Mouse (Mus musculus): ENCODE measurements around the gene Sfn. TPM values are rescaled to one million over a fixed set of nuclear protein-coding genes. Genes with fewer than 3 reads are reported as not detected.

Gene Sfn
- polyA plus RNA-seq, 1 experiment from 2014 or later = 355 TPM

GRCm38 (mm10) chr4:133625621-133626071 lies 23.7 kb upstream of the Sfn start:
- peak overlapping the region; percentile 63 for H3K27ac ChIP-seq (replicated peaks)
- peak; percentile 69 for DNase-seq (ENCODE audit: low spot score)
- 61% methylated on average over 11 of the region's 11 CpGs for WGBS

GRCm38 (mm10) chr4:133624830-133625229 lies 22.9 kb upstream of the Sfn start:
- 94% methylated on average over 7 of the region's 7 CpGs for WGBS
- DNase-seq (ENCODE audit: low spot score) (no peak), ATAC-seq (ENCODE audit: low FRiP score, low TSS enrichment) (no peak)
- Histone ChIP-seq H3K27me3 (ENCODE audit: control insufficient read depth, insufficient read depth, low read length) (no peaks in the 10 kb centered on the region), H3K4me2 (replicated peaks; ENCODE audit: low read depth) (no peak overlapping the region), H3K4me3 (ENCODE audit: low read depth, low read length) (no peak overlapping the region), H3K9ac (ENCODE audit: low read length) (no peak overlapping the region), H3K9me3 (ENCODE audit: control insufficient read depth, low read length) (no peaks in the 10 kb centered on the region), H3K36me3 (ENCODE audit: control insufficient read depth, insufficient read depth, low read length) (peaks cover 6% of the 10 kb centered on the region; the same call in 1 of the 2 replicates), H3K4me1 (replicated peaks; ENCODE audit: control insufficient read depth, insufficient read depth) (no peaks in the 10 kb centered on the region), H3K27ac (replicated peaks) (no peak overlapping the region)
- TF ChIP-seq EP300 (optimal IDR thresholded peaks at IDR 0.05) (no peak), CTCF (IDR thresholded peaks at IDR 0.05; ENCODE audit: low read depth) (no peak)

More at GRCm38 (mm10) chr4:133625621-133626071, 23.7 kb upstream of the Sfn start:
- peak; percentile 76 for ATAC-seq (ENCODE audit: low FRiP score, low TSS enrichment)
- Histone ChIP-seq H3K9ac (ENCODE audit: low read length) (0 out of 2 replicates have a peak overlapping the region, but pooled peaks have one; percentile 4), H3K36me3 (ENCODE audit: control insufficient read depth, insufficient read depth, low read length) (peaks cover 6% of the 10 kb centered on the region; the same call in 1 of the 2 replicates), H3K4me1 (replicated peaks; ENCODE audit: control insufficient read depth, insufficient read depth) (no peaks in the 10 kb centered on the region), H3K9me3 (ENCODE audit: control insufficient read depth, low read length) (no peaks in the 10 kb centered on the region), H3K4me3 (ENCODE audit: low read depth, low read length) (no peak overlapping the region), H3K27me3 (ENCODE audit: control insufficient read depth, insufficient read depth, low read length) (no peaks in the 10 kb centered on the region), H3K4me2 (replicated peaks; ENCODE audit: low read depth) (no peak overlapping the region)
- TF ChIP-seq CTCF (IDR thresholded peaks at IDR 0.05; ENCODE audit: low read depth) = no peak
- TF ChIP-seq EP300 (optimal IDR thresholded peaks at IDR 0.05) = no peak

GRCm38 (mm10) chr4:133622161-133622695 lies 20.3 kb upstream of the Sfn start:
- no peaks in the 10 kb centered on the region for H3K4me1 ChIP-seq (replicated peaks; ENCODE audit: control insufficient read depth, insufficient read depth)
- peaks cover 6% of the 10 kb centered on the region; the same call in 1 of the 2 replicates for H3K36me3 ChIP-seq (ENCODE audit: control insufficient read depth, insufficient read depth, low read length)
- no peaks in the 10 kb centered on the region for H3K27me3 ChIP-seq (ENCODE audit: control insufficient read depth, insufficient read depth, low read length)
- no peak overlapping the region for H3K27ac ChIP-seq (replicated peaks)
- H3K9me3 ChIP-seq (ENCODE audit: control insufficient read depth, low read length) = no peaks in the 10 kb centered on the region
- no peak overlapping the region for H3K9ac ChIP-seq (ENCODE audit: low read length)
- DNase-seq (ENCODE audit: low spot score) = no peak
- ATAC-seq (ENCODE audit: low FRiP score, low TSS enrichment) = no peak
- H3K4me2 ChIP-seq (replicated peaks; ENCODE audit: low read depth) = no peak overlapping the region
- 76% methylated on average over 11 of the region's 11 CpGs for WGBS
- TF ChIP-seq EP300 (optimal IDR thresholded peaks at IDR 0.05) (no peak), CTCF (IDR thresholded peaks at IDR 0.05; ENCODE audit: low read depth) (no peak)
- no peak overlapping the region for H3K4me3 ChIP-seq (ENCODE audit: low read depth, low read length)

- TF ChIP-seq CTCF (IDR thresholded peaks at IDR 0.05; ENCODE audit: low read depth) = no peak
- TF ChIP-seq EP300 (optimal IDR thresholded peaks at IDR 0.05) = no peak
- Histone ChIP-seq H3K4me3 (ENCODE audit: low read depth, low read length) (no peak overlapping the region), H3K4me2 (replicated peaks; ENCODE audit: low read depth) (no peak overlapping the region), H3K27ac (replicated peaks) (no peak overlapping the region), H3K36me3 (ENCODE audit: control insufficient read depth, insufficient read depth, low read length) (peaks cover under 1% of the 10 kb centered on the region; the same call in 1 of the 2 replicates), H3K9ac (ENCODE audit: low read length) (no peak overlapping the region), H3K4me1 (replicated peaks; ENCODE audit: control insufficient read depth, insufficient read depth) (no peaks in the 10 kb centered on the region), H3K9me3 (ENCODE audit: control insufficient read depth, low read length) (no peaks in the 10 kb centered on the region), H3K27me3 (ENCODE audit: control insufficient read depth, insufficient read depth, low read length) (no peaks in the 10 kb centered on the region)
- no peak for ATAC-seq (ENCODE audit: low FRiP score, low TSS enrichment)
- DNase-seq (ENCODE audit: low spot score) = no peak
- 79% methylated on average over 8 of the region's 8 CpGs for WGBS
These were observed 18.7 kb upstream of the Sfn start for GRCm38 (mm10) chr4:133620668-133621067.

- whole genome bisulfite sequencing = 60% methylated on average over 4 of the region's 4 CpGs
These were observed 17.6 kb upstream of the Sfn start for GRCm38 (mm10) chr4:133619473-133620136.

GRCm38 (mm10) chr4:133617936-133618335 lies 16.0 kb upstream of the Sfn start:
- no peak for DNase-seq (ENCODE audit: low spot score)
- no peak overlapping the region for H3K27ac ChIP-seq (replicated peaks)
- no peak for ATAC-seq (ENCODE audit: low FRiP score, low TSS enrichment)
- H3K9me3 ChIP-seq (ENCODE audit: control insufficient read depth, low read length) = no peaks in the 10 kb centered on the region
- H3K36me3 ChIP-seq (ENCODE audit: control insufficient read depth, insufficient read depth, low read length) = no peaks in the 10 kb centered on the region
- no peak for TF ChIP-seq EP300 (optimal IDR thresholded peaks at IDR 0.05)
- no peak for TF ChIP-seq CTCF (IDR thresholded peaks at IDR 0.05; ENCODE audit: low read depth)
- no peaks in the 10 kb centered on the region for H3K4me1 ChIP-seq (replicated peaks; ENCODE audit: control insufficient read depth, insufficient read depth)
- H3K4me2 ChIP-seq (replicated peaks; ENCODE audit: low read depth) = no peak overlapping the region
- H3K27me3 ChIP-seq (ENCODE audit: control insufficient read depth, insufficient read depth, low read length) = no peaks in the 10 kb centered on the region
- no peak overlapping the region for H3K4me3 ChIP-seq (ENCODE audit: low read depth, low read length)
- 93% methylated on average over 11 of the region's 11 CpGs for WGBS
- no peak overlapping the region for H3K9ac ChIP-seq (ENCODE audit: low read length)

More at GRCm38 (mm10) chr4:133619473-133620136, 17.6 kb upstream of the Sfn start:
- no peak overlapping the region for H3K4me2 ChIP-seq (replicated peaks; ENCODE audit: low read depth)
- no peaks in the 10 kb centered on the region for H3K27me3 ChIP-seq (ENCODE audit: control insufficient read depth, insufficient read depth, low read length)
- TF ChIP-seq CTCF (IDR thresholded peaks at IDR 0.05; ENCODE audit: low read depth) (no peak), EP300 (optimal IDR thresholded peaks at IDR 0.05) (no peak)
- DNase-seq (ENCODE audit: low spot score) (no peak), ATAC-seq (ENCODE audit: low FRiP score, low TSS enrichment) (peak; percentile 63)
- H3K27ac ChIP-seq (replicated peaks) = no peak overlapping the region
- H3K4me3 ChIP-seq (ENCODE audit: low read depth, low read length) = no peak overlapping the region
- no peaks in the 10 kb centered on the region for H3K9me3 ChIP-seq (ENCODE audit: control insufficient read depth, low read length)
- no peaks in the 10 kb centered on the region for H3K36me3 ChIP-seq (ENCODE audit: control insufficient read depth, insufficient read depth, low read length)
- no peaks in the 10 kb centered on the region for H3K4me1 ChIP-seq (replicated peaks; ENCODE audit: control insufficient read depth, insufficient read depth)
- H3K9ac ChIP-seq (ENCODE audit: low read length) = no peak overlapping the region

Measured in stomach, postnatal 0 days (tissue).